Mouse (Mus musculus): Measurements from ENCODE around the gene Ccndbp1.

GRCm38 (mm10) chr2:121055915-121056314, 47.7 kb downstream of the Ccndbp1 start:
- no peak for TF ChIP-seq CTCF (conservative IDR thresholded peaks at IDR 0.05; ENCODE audit: low read length)
- no peak for TF ChIP-seq NANOG (IDR thresholded peaks at IDR 0.05; ENCODE audit: borderline replicate concordance, low read length)
- TF ChIP-seq POU5F1 (IDR thresholded peaks at IDR 0.05; ENCODE audit: borderline replicate concordance, low read length), result no peak
